Mouse (Mus musculus) intestine, postnatal 0 days (tissue): ENCODE results near the gene Neurod6. TPM values are rescaled to one million over a fixed set of nuclear protein-coding genes. Genes with fewer than 3 reads are reported as not detected.
"Not testable (repeated sequence)": the region's sequence is repeated elsewhere in the genome, so short reads cannot be mapped to it uniquely, and the experiment has no call there.

ENCODE experiments used
- ATAC-seq: fragments of 200-750 bp; cut with Nextera tagmentation; 2 replicates; pipeline ENCODE4 v1.8.0; 2017; ENCODE audit warnings: mild to moderate bottlenecking, moderate TSS enrichment, moderate library complexity
- H3K27ac ChIP-seq: fragments of 300-500 bp; sonication (generic); 2 replicates; pipeline ENCODE4 v1.5.1; 2014; ENCODE audit warnings: mild to moderate bottlenecking, low read depth, low read length, moderate library complexity
- H3K27me3 ChIP-seq: fragments of 300-500 bp; sonication (generic); replicated peaks from 2 replicates; pipeline ENCODE4 v1.6.1; 2014; ENCODE audit warnings: low read length, mixed read lengths; ENCODE audit not compliant: control insufficient read depth, insufficient read depth
- H3K36me3 ChIP-seq: fragments of 300-500 bp; sonication (generic); 2 replicates; pipeline ENCODE4 v1.6.1; 2014; ENCODE audit warnings: mild to moderate bottlenecking, moderate library complexity; ENCODE audit not compliant: control insufficient read depth, insufficient read depth
- H3K4me1 ChIP-seq: fragments of 300-500 bp; sonication (generic); replicated peaks from 2 replicates; pipeline ENCODE4 v1.6.1; 2014; ENCODE audit warnings: antibody characterized with exemption, low read length, mixed read lengths; ENCODE audit not compliant: control insufficient read depth, insufficient read depth
- H3K4me2 ChIP-seq: fragments of 300-500 bp; sonication (generic); replicated peaks from 2 replicates; pipeline ENCODE4 v1.6.1; 2014; ENCODE audit warnings: low read depth, mild to moderate bottlenecking, moderate library complexity
- H3K4me3 ChIP-seq: fragments of 300-500 bp; sonication (generic); 2 replicates; pipeline ENCODE4 v1.5.1; 2014; ENCODE audit warnings: low read depth, low read length
- H3K9ac ChIP-seq: fragments of 300-500 bp; sonication (generic); 2 replicates; pipeline ENCODE4 v1.6.1; 2014; ENCODE audit warnings: mild to moderate bottlenecking, low read depth, low read length
- H3K9me3 ChIP-seq: fragments of 300-500 bp; sonication (generic); 2 replicates; pipeline ENCODE4 v1.6.1; 2016; ENCODE audit warnings: mixed run types; ENCODE audit not compliant: control insufficient read depth
- CTCF ChIP-seq: sonication (generic); IDR thresholded peaks from 2 replicates; pipeline ENCODE4 v1.5.1; 2016; ENCODE audit warnings: low read depth, mild to moderate bottlenecking, control low read depth, antibody characterized with exemption, moderate library complexity
- WGBS: fragments of 180-500 bp; shearing (Covaris S2); extraction: QIAGEN DNeasy Blood & Tissue Kit; methylation state at CpG from one replicate; pipeline ENCODE4 v1.1.7; 2014; 5-methylcytosine and 5-hydroxymethylcytosine counted together
- polyA plus RNA-seq: library from polyadenylated mRNA; unstranded; fragments of >200 nt; fragmentation: Nextera tagmentation; extraction: Ambion mirVana; gene quantifications from 2 replicates; pipeline ENCODE4 v1.2.1, GENCODE M21; 2015

The Neurod6 gene
- polyA plus RNA-seq: 0.82 and 0.99 TPM in 2 replicates

DNA sequence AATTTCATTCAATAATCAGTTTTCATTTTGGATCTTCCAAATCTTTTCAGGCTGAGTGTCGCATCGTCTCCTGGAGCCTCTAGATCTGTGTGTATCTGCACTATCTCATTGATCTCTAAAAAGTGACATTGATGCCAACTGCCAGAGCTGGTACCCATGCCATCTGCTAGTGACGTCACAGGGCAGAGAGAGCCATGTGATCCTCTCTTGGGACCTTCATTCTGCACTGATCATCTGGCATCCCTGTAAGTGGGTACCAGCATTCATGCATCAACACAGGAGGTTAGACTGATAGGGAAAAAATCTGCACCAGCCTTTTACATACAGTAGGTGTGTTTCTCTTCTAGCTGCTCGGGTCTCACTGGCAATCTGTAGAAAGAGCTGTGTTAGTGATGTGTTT, at the start of gene Neurod6:
TSS of gene Neurod6 (minus strand) at position 290 of the 400 bp plus-strand sequence.
- TF ChIP-seq CTCF: no peak
- H3K9ac ChIP-seq: no peak within 1 kb of the TSS
- no peaks in the 10 kb centered on the region for H3K4me1 ChIP-seq
- H3K27me3 ChIP-seq: 0 out of 2 replicates have a peak, but pooled peaks cover under 1% of the 10 kb centered on the region
- WGBS: 73% methylated on average over 4 of the region's 4 CpGs
- no peak within 1 kb of the TSS for H3K4me3 ChIP-seq
- no peak within 1 kb of the TSS for H3K27ac ChIP-seq
- no peak within 1 kb of the TSS for H3K4me2 ChIP-seq
- no peaks in the 10 kb centered on the region for H3K36me3 ChIP-seq
- no peak for ATAC-seq
- H3K9me3 ChIP-seq: no peaks in the 10 kb centered on the region

DNA sequence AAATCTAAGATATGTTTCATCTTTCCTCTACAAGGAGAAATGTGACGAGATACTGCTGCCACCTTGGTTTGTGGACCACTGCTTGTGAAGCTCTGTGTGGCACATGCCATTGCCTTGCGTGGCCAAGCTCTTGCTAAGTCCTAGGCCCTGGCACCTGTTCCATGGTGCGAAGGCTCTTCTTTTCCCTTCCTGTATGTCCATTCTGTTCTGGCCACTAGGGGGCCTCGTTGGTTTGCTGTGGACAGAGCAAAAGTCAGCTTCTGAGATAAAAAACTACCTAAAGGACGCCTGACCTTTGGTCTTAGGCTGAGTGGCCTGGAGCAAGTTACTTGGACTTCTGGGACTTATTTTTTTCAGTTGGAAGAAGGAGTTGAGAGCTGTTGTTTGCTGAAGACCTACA, 36.1 kb upstream of the Neurod6 start:
- Histone ChIP-seq H3K4me3 (no peak overlapping the region), H3K36me3 (no peaks in the 10 kb centered on the region), H3K9ac (no peak overlapping the region), H3K27ac (no peak overlapping the region), H3K27me3 (no peaks in the 10 kb centered on the region), H3K4me1 (no peaks in the 10 kb centered on the region), H3K4me2 (no peak overlapping the region), H3K9me3 (no peaks in the 10 kb centered on the region)
- TF ChIP-seq CTCF: peak; percentile 89
- WGBS: 34% methylated on average over 5 of the region's 5 CpGs
- ATAC-seq: peak; percentile 69

DNA sequence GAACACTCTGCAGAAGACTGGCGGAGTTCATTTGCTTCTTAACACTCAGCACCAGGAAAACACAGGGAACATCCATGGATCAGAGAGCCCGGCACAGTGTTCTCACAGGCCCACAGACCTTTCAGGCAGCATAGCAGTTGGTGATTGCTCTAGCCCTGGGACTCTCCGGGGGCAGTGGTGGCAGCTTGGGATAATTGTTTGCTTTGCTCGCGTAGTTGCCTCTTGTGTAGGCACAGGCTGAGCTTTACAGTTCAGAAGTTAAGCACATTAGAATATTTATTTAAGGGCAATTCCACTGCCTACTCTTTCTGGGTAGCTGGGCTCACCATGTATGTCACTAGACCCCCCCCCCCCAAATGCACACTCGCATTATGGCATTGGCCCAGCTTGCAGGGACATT, 34.4 kb upstream of the Neurod6 start:
- Histone ChIP-seq H3K27me3 (no peaks in the 10 kb centered on the region), H3K9ac (no peak overlapping the region), H3K27ac (no peak overlapping the region), H3K9me3 (no peaks in the 10 kb centered on the region), H3K36me3 (no peaks in the 10 kb centered on the region), H3K4me2 (no peak overlapping the region), H3K4me3 (no peak overlapping the region), H3K4me1 (no peaks in the 10 kb centered on the region)
- no peak for TF ChIP-seq CTCF
- WGBS: 74% methylated on average over 6 of the region's 6 CpGs
- ATAC-seq: no peak

DNA sequence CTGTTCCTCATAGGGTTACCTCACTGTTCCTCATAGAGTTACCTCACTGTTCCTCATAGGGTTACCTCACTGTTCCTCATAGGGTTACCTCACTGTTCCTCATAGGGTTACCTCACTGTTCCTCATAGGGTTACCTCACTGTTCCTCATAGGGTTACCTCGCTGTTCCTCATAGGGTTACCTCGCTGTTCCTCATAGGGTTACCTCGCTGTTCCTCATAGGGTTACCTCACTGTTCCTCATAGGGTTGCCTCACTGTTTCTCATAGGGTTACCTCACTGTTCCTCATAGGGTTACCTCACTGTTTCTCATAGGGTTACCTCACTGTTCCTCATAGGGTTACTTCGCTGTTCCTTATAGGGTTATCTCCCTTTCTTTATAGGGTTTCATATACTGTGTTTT, 29.9 kb upstream of the Neurod6 start:
- not testable (repeated sequence) for H3K9me3 ChIP-seq, H3K27ac ChIP-seq, H3K4me2 ChIP-seq, H3K9ac ChIP-seq, ATAC-seq, H3K4me3 ChIP-seq, H3K27me3 ChIP-seq, H3K4me1 ChIP-seq, H3K36me3 ChIP-seq
- 88% methylated on average over 4 of the region's 4 CpGs for WGBS

DNA sequence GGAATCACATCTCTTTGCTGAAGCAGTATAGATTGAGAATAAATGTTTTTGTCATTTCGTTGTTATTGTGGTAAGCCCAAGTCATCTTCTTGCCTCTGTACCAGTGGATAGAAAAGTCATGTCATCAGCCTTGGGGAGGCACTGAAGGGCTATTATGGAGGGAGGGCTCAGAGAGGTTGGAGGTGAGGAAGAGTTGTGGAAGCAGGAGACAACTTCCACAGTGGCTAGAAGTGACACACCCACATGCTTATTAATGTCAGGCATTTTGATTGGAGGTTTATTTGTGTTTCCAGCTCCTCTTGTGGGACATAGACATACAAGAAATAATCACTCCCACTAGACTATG, 23.7 kb upstream of the Neurod6 start:
- WGBS: 89% methylated on average over 1 of the region's 1 CpGs
- ATAC-seq: no peak
- TF ChIP-seq CTCF: no peak
- Histone ChIP-seq H3K27ac (no peak overlapping the region), H3K9ac (no peak overlapping the region), H3K27me3 (no peaks in the 10 kb centered on the region), H3K36me3 (no peaks in the 10 kb centered on the region), H3K4me2 (no peak overlapping the region), H3K9me3 (no peaks in the 10 kb centered on the region), H3K4me1 (no peaks in the 10 kb centered on the region), H3K4me3 (no peak overlapping the region)

DNA sequence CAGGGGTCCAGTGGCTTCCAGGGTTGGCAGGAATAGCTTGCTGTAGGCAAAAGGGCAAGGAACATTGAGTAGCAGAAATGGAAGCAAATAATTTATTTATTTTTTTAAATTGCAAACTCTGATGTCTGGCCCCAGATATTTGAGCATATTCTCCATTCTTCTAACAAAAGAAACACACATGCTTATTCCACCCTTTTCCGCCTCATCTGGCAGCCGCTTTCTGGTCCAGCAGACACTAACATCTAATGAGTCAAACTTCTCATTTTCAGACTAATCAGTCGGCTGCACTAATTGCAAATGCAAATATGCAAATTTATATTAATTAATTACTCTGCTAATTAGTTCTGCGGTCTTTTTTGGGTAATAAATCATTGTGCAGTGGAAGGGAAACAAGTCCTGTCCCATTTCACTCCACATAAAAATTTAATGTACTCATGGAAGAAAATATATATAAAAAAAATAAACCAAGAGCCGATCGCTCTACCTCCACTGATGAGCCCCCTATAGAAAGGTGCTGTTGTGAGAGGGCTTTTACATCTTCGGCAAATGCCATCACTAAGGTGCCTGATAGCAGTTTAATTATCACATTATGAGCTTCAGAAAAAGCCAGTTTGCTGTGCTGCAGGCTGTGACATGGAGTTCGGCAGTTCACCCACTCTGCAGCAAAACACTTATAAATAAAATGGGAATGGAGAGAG, 23.1 kb upstream of the Neurod6 start:
- Histone ChIP-seq H3K27me3 (no peaks in the 10 kb centered on the region), H3K36me3 (no peaks in the 10 kb centered on the region), H3K27ac (no peak overlapping the region), H3K9me3 (no peaks in the 10 kb centered on the region), H3K4me1 (no peaks in the 10 kb centered on the region), H3K4me2 (no peak overlapping the region), H3K9ac (no peak overlapping the region), H3K4me3 (no peak overlapping the region)
- TF ChIP-seq CTCF: no peak
- no peak for ATAC-seq
- WGBS: 91% methylated on average over 8 of the region's 8 CpGs
